Mouse (Mus musculus): ENCODE results near the gene Tecta.

DNA sequence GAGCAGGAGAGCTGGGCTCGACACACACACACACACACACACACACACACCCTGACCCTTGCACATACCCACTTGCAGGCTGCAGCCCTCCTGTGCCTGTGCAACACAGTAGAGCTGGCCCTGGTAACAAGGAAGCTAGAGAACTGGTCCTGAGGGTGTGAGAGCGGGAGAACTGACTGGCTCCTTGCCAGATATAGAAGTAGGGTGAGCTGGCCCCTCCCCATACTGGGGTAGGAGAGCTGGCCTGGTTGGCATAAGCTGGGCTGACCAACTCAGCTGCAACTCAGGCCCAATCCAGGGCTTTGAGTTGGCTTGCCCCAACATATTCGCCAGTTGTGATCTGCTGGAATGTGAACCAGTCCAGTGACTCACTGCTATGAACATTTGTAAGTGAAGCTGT is 83.9 kb downstream of the Tecta start:
- TF ChIP-seq CTCF (IDR thresholded peaks at IDR 0.05; ENCODE audit: low read depth, low read length) = no peak
- TF ChIP-seq POLR2A (IDR thresholded peaks at IDR 0.05; ENCODE audit: borderline replicate concordance, low read depth, low read length) = no peak

Measured in bone marrow macrophage, adult 2 months (primary cell).